Mouse (Mus musculus) liver (tissue): ENCODE results near the gene Mtf2.
"Not testable (repeated sequence)": the region's sequence is repeated elsewhere in the genome, so short reads cannot be mapped to it uniquely, and the experiment has no call there.

Experiments
- DNase-seq: peaks from one replicate; pipeline ENCODE4 v3.0.0-alpha.2; 2020; ENCODE audit warnings: mixed read lengths

The Mtf2 gene

GRCm38 (mm10) chr5:108085440-108085839 is 20.0 kb downstream of the Mtf2 start:
- DNase-seq = no peak

DNA sequence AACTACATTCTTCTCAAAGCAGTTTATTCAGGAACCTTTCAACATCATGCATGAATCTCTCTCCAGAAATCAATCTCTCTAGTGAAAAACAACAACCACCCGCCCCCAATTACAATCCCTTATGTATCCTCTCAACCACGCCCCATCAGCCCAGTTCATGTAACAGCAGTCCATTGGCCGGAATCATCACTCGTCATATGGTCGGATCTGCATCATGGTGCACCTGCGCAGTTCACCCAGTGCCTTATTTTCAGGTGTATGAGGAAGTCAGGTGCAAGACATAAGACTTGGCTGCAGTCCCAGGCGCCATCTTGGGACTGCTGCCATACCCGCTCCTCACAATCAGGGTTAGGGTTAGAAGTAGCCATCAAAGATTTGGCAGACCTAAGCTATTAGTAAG is 27.3 kb downstream of the Mtf2 start:
- DNase-seq = not testable (repeated sequence)

- no peak for DNase-seq
These were observed 32.2 kb downstream of the Mtf2 start for GRCm38 (mm10) chr5:108097676-108098075.

DNA sequence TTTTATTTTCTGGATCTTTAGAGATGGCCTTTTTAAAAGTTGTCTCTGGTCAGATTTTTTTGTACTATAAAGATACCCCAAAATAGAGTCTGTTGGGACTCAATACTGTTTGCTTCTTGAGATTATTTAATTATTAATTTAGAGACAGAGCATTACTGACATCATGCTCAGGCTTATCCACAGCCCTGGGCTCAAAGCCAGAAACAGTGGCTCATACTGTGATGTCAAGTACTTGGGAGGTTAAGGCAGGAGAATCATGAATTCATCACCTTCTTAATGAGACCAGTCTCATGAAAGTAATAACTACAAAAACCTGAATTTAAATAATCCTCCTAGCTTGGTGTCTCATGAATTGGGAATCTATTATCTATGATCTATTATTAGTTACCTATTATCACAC is 34.7 kb downstream of the Mtf2 start:
- DNase-seq = no peak

GRCm38 (mm10) chr5:108104306-108104705 is 38.8 kb downstream of the Mtf2 start:
- no peak for DNase-seq

GRCm38 (mm10) chr5:108109346-108109745 is 43.9 kb downstream of the Mtf2 start:
- no peak for DNase-seq

- DNase-seq = no peak
These were observed 52.2 kb downstream of the Mtf2 start for GRCm38 (mm10) chr5:108117693-108118092.

- no peak for DNase-seq
These were observed 54.9 kb downstream of the Mtf2 start for GRCm38 (mm10) chr5:108120221-108120900.

GRCm38 (mm10) chr5:108131849-108132440 is 66.5 kb downstream of the Mtf2 start:
- DNase-seq = no peak

DNA sequence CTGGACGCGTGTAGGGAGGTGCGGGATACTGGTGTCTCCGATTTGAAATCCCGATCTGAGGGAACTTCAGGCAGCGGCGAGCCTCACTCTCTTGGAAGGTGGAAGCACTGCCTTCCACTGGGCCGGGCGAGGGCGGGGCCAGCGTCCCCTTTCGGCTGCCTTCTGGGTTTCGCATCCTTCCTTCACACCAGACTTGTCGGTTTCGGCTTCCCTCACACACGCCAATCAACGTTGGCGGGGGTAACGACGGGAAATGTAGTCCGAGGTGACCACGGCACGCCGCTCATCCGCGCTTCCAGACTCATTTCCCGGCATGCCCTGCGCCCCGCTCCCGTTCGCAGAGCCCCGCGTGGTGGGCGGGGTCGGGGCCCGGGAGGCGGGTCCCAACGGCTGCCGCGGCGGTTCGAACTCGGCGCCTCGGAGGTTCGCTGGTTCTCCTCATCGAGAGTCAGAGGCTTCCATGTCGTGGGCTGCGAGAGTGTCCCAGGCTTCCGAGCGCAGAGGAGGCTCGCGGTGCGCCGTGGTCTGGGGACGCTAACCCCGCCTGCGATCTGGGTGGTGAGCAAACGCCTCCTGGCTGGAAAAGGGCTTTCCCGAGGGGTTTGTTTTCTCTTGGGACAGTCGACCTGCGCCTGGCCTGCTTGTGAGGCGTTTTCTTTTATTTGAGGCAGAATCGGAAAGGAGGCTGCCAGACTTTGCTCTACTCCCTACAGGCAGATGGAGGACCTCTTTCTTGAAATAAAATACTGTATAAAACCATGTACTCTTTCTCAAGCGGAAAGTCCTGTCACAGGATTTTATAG is 67.2 kb downstream of the Mtf2 start, which contains the start of the genes Tmed5 and Ccdc18:
Gene Tmed5 (minus strand): TSS at position 180 of the 803 bp plus-strand sequence.
Gene Ccdc18 (plus strand): TSS at position 435 of the 803 bp plus-strand sequence.
- peak; percentile 98 for DNase-seq

DNA sequence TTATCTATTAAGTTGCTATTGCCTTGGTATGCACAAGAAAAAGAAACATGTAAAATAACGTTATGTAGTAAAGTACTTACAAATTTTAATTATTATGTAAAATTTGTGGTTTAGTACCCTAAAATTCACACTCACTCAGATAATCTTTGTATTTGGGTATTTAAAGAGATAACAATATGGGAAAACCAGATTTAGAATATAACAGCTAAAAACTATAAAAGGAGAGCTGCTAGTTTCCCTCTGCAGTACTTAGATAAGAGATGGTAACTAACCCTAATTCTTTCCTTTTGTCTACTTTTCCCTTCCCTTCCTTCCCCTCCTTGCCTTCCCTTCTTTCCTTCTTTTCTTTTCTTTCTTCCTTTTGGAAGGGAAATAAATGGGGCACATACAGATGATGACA is 87.1 kb downstream of the Mtf2 start:
- no peak for DNase-seq
